Mouse (Mus musculus): Measurements from ENCODE around the gene Ttc22. TPM values are rescaled to one million over a fixed set of nuclear protein-coding genes. Genes with fewer than 3 reads are reported as not detected.

Ttc22 gene
- polyA plus RNA-seq, 1 experiment from 2014 or later: 1.1 TPM

- Histone ChIP-seq H3K9ac (no peak overlapping the region), H3K27me3 (peaks cover 33% of the 10 kb centered on the region), H3K36me3 (no peaks in the 10 kb centered on the region), H3K9me3 (no peaks in the 10 kb centered on the region), H3K27ac (no peak overlapping the region), H3K4me2 (no peak overlapping the region), H3K4me1 (peaks cover 14% of the 10 kb centered on the region; the same call in 1 of the 2 replicates), H3K4me3 (no peak overlapping the region)
- WGBS: 83% methylated on average over 4 of the region's 4 CpGs
- ATAC-seq (ENCODE audit: borderline replicate concordance, extremely low read depth, low FRiP score, low TSS enrichment): no peak
Observed at GRCm38 (mm10) chr4:106618898-106619297, 3.3 kb upstream of the Ttc22 start.

GRCm38 (mm10) chr4:106621428-106621827, 804 bp upstream of the Ttc22 start:
- H3K36me3 ChIP-seq: no peaks in the 10 kb centered on the region
- no peaks in the 10 kb centered on the region for H3K9me3 ChIP-seq
- no peak overlapping the region for H3K9ac ChIP-seq
- H3K4me1 ChIP-seq: peaks cover 14% of the 10 kb centered on the region; the same call in 1 of the 2 replicates
- peak overlapping the region; percentile 58; the same call in 1 of the 2 replicates for H3K4me2 ChIP-seq
- peaks cover 53% of the 10 kb centered on the region for H3K27me3 ChIP-seq
- H3K4me3 ChIP-seq: no peak overlapping the region
- 46% methylated on average over 3 of the region's 3 CpGs for WGBS
- H3K27ac ChIP-seq: no peak overlapping the region
- no peak for ATAC-seq (ENCODE audit: borderline replicate concordance, extremely low read depth, low FRiP score, low TSS enrichment)

GRCm38 (mm10) chr4:106622712-106623111, 480 bp downstream of the Ttc22 start:
- H3K4me3 ChIP-seq: peak overlapping the region; percentile 24
- ATAC-seq (ENCODE audit: borderline replicate concordance, extremely low read depth, low FRiP score, low TSS enrichment): no peak
- H3K27me3 ChIP-seq: peaks cover 48% of the 10 kb centered on the region
- peaks cover 14% of the 10 kb centered on the region; the same call in 1 of the 2 replicates for H3K4me1 ChIP-seq
- H3K4me2 ChIP-seq: peak overlapping the region; percentile 58
- H3K36me3 ChIP-seq: no peaks in the 10 kb centered on the region
- 26% methylated on average over 28 of the region's 28 CpGs for WGBS
- H3K9me3 ChIP-seq: no peaks in the 10 kb centered on the region
- no peak overlapping the region for H3K9ac ChIP-seq
- no peak overlapping the region for H3K27ac ChIP-seq

GRCm38 (mm10) chr4:106624271-106624670, 2.0 kb downstream of the Ttc22 start:
- no peaks in the 10 kb centered on the region for H3K9me3 ChIP-seq
- no peaks in the 10 kb centered on the region for H3K36me3 ChIP-seq
- peaks cover 45% of the 10 kb centered on the region for H3K27me3 ChIP-seq
- H3K9ac ChIP-seq: no peak overlapping the region
- H3K4me2 ChIP-seq: no peak overlapping the region
- peaks cover 21% of the 10 kb centered on the region for H3K4me1 ChIP-seq
- no peak overlapping the region for H3K27ac ChIP-seq
- ATAC-seq (ENCODE audit: borderline replicate concordance, extremely low read depth, low FRiP score, low TSS enrichment): no peak
- WGBS: 62% methylated on average over 10 of the region's 10 CpGs
- no peak overlapping the region for H3K4me3 ChIP-seq

- H3K4me3 ChIP-seq: no peak overlapping the region
- H3K27ac ChIP-seq: no peak overlapping the region
- H3K4me2 ChIP-seq: no peak overlapping the region
- peaks cover 27% of the 10 kb centered on the region for H3K4me1 ChIP-seq
- no peak for ATAC-seq (ENCODE audit: borderline replicate concordance, extremely low read depth, low FRiP score, low TSS enrichment)
- H3K9ac ChIP-seq: no peak overlapping the region
- no peaks in the 10 kb centered on the region for H3K36me3 ChIP-seq
- no peaks in the 10 kb centered on the region for H3K9me3 ChIP-seq
- H3K27me3 ChIP-seq: peaks cover 30% of the 10 kb centered on the region
- WGBS: 76% methylated on average over 5 of the region's 5 CpGs
Observed at GRCm38 (mm10) chr4:106627809-106628208, 5.6 kb downstream of the Ttc22 start.

- WGBS: 17% methylated on average over 9 of the region's 9 CpGs
Observed at GRCm38 (mm10) chr4:106628650-106629360, 6.6 kb downstream of the Ttc22 start.

GRCm38 (mm10) chr4:106629374-106629773, 7.1 kb downstream of the Ttc22 start:
- Histone ChIP-seq H3K9ac (no peak overlapping the region), H3K27me3 (peaks cover 15% of the 10 kb centered on the region; the same call in 1 of the 2 replicates), H3K36me3 (no peaks in the 10 kb centered on the region), H3K9me3 (no peaks in the 10 kb centered on the region), H3K4me3 (no peak overlapping the region), H3K4me1 (peaks cover 33% of the 10 kb centered on the region), H3K27ac (no peak overlapping the region; the same call in 1 of the 2 replicates), H3K4me2 (no peak overlapping the region)
- 49% methylated on average over 5 of the region's 5 CpGs for WGBS
- ATAC-seq (ENCODE audit: borderline replicate concordance, extremely low read depth, low FRiP score, low TSS enrichment): no peak

More at GRCm38 (mm10) chr4:106628650-106629360, 6.6 kb downstream of the Ttc22 start:
- no peaks in the 10 kb centered on the region for H3K36me3 ChIP-seq
- ATAC-seq (ENCODE audit: borderline replicate concordance, extremely low read depth, low FRiP score, low TSS enrichment): no peak
- no peak overlapping the region for H3K4me2 ChIP-seq
- no peak overlapping the region for H3K9ac ChIP-seq
- peaks cover 33% of the 10 kb centered on the region for H3K4me1 ChIP-seq
- no peaks in the 10 kb centered on the region for H3K9me3 ChIP-seq
- no peak overlapping the region for H3K4me3 ChIP-seq
- peak overlapping the region; percentile 29; the same call in 1 of the 2 replicates for H3K27ac ChIP-seq
- H3K27me3 ChIP-seq: peaks cover 21% of the 10 kb centered on the region; the same call in 1 of the 2 replicates

- 22% methylated on average over 14 of the region's 14 CpGs for WGBS
- H3K36me3 ChIP-seq: no peaks in the 10 kb centered on the region
- H3K9ac ChIP-seq: no peak overlapping the region
- no peak overlapping the region for H3K4me2 ChIP-seq
- peaks cover 7% of the 10 kb centered on the region; the same call in 1 of the 2 replicates for H3K27me3 ChIP-seq
- H3K4me1 ChIP-seq: peaks cover 33% of the 10 kb centered on the region
- no peak for ATAC-seq (ENCODE audit: borderline replicate concordance, extremely low read depth, low FRiP score, low TSS enrichment)
- no peaks in the 10 kb centered on the region for H3K9me3 ChIP-seq
- no peak overlapping the region for H3K27ac ChIP-seq
- H3K4me3 ChIP-seq: no peak overlapping the region
Observed at GRCm38 (mm10) chr4:106630333-106631220, 8.3 kb downstream of the Ttc22 start.

- 8% methylated on average over 2 of the region's 3 CpGs for WGBS
- no peak overlapping the region for H3K4me3 ChIP-seq
- H3K36me3 ChIP-seq: no peaks in the 10 kb centered on the region
- no peak overlapping the region for H3K4me2 ChIP-seq
- no peaks in the 10 kb centered on the region for H3K9me3 ChIP-seq
- peaks cover 33% of the 10 kb centered on the region for H3K4me1 ChIP-seq
- peak overlapping the region; percentile 56; the same call in 1 of the 2 replicates for H3K27ac ChIP-seq
- H3K27me3 ChIP-seq: no peaks in the 10 kb centered on the region
- no peak overlapping the region for H3K9ac ChIP-seq
- ATAC-seq (ENCODE audit: borderline replicate concordance, extremely low read depth, low FRiP score, low TSS enrichment): peak; percentile 56; the same call in 1 of the 2 replicates
Observed at GRCm38 (mm10) chr4:106632313-106632712, 10.1 kb downstream of the Ttc22 start.

- WGBS: 26% methylated on average over 8 of the region's 8 CpGs
Observed at GRCm38 (mm10) chr4:106633281-106634085, 11.3 kb downstream of the Ttc22 start.

GRCm38 (mm10) chr4:106634086-106634479, 11.9 kb downstream of the Ttc22 start:
- Histone ChIP-seq H3K27me3 (no peaks in the 10 kb centered on the region), H3K27ac (peak overlapping the region; percentile 56; the same call in 1 of the 2 replicates), H3K9ac (no peak overlapping the region), H3K36me3 (no peaks in the 10 kb centered on the region), H3K4me1 (peaks cover 28% of the 10 kb centered on the region), H3K9me3 (no peaks in the 10 kb centered on the region), H3K4me2 (no peak overlapping the region), H3K4me3 (no peak overlapping the region)
- WGBS: 31% methylated on average over 9 of the region's 9 CpGs
- ATAC-seq (ENCODE audit: borderline replicate concordance, extremely low read depth, low FRiP score, low TSS enrichment): no peak

More at GRCm38 (mm10) chr4:106633281-106634085, 11.3 kb downstream of the Ttc22 start:
- ATAC-seq (ENCODE audit: borderline replicate concordance, extremely low read depth, low FRiP score, low TSS enrichment): peak; percentile 28
- Histone ChIP-seq H3K4me3 (no peak overlapping the region), H3K27ac (peak overlapping the region; percentile 56), H3K4me2 (no peak overlapping the region), H3K9ac (no peak overlapping the region), H3K4me1 (peaks cover 32% of the 10 kb centered on the region), H3K27me3 (no peaks in the 10 kb centered on the region), H3K9me3 (no peaks in the 10 kb centered on the region), H3K36me3 (no peaks in the 10 kb centered on the region)

Measured in lung, embryonic 15.5 days (tissue).